In genomic region chr17:17373550-17373917, GRCm38 (mm10) we compare ENCODE assay signal across 7 mouse cellular contexts. TPM values are rescaled to one million over a fixed set of nuclear protein-coding genes. Genes with fewer than 3 reads are reported as not detected.
DNase-seq lines count a peak whose midpoint lies in the region; ATAC-seq lines count a peak whose summit lies in the region.

No protein-coding gene starts in this region.

- H3K4me2 ChIP-seq in limb, embryonic 13.5 days (replicated peaks) = peak overlapping the region; percentile 79
- peak overlapping the region; percentile 67 for H3K4me2 ChIP-seq in stomach, embryonic 15.5 days

- no peak for DNase-seq in left cerebral cortex, adult 8-10 months (ENCODE audit: low spot score in 2 of 2)
- DNase-seq in urinary bladder, postnatal 36 days (ENCODE audit: low spot score in 2 of 2) = no peak

- ATAC-seq in megakaryocyte, adult 5-6 weeks (ENCODE audit: poor library complexity, severe bottlenecking) = no peak
- peak; percentile 23 for ATAC-seq in erythroid progenitor cell, adult 5-6 weeks (replicated peaks; ENCODE audit: low FRiP score, poor library complexity, severe bottlenecking)
- 0 out of 2 replicates have a peak, but pooled peaks have one; percentile 2 for ATAC-seq in limb, embryonic 13.5 days (ENCODE audit: low FRiP score, low read depth)
- ATAC-seq in stomach, embryonic 15.5 days (ENCODE audit: insufficient read depth, low FRiP score, low read depth) = no peak

- peaks cover 15% of the 10 kb centered on the region for H3K36me3 ChIP-seq in megakaryocyte, embryonic 14.5 days (replicated peaks; ENCODE audit: low read length)
- peaks cover 12% of the 10 kb centered on the region for H3K36me3 ChIP-seq in limb, embryonic 13.5 days
- H3K36me3 ChIP-seq in stomach, embryonic 15.5 days = peaks cover 3% of the 10 kb centered on the region; the same call in 1 of the 2 replicates

- H3K27me3 ChIP-seq in megakaryocyte, embryonic 14.5 days (replicated peaks) = no peaks in the 10 kb centered on the region
- no peaks in the 10 kb centered on the region for H3K27me3 ChIP-seq in limb, embryonic 13.5 days
- H3K27me3 ChIP-seq in stomach, embryonic 15.5 days (replicated peaks) = no peaks in the 10 kb centered on the region

- H3K4me3 ChIP-seq in megakaryocyte, embryonic 14.5 days (replicated peaks) = peak overlapping the region; percentile 99
- H3K4me3 ChIP-seq in limb, embryonic 13.5 days = peak overlapping the region; percentile 75
- H3K4me3 ChIP-seq in stomach, embryonic 15.5 days (replicated peaks) = peak overlapping the region; percentile 81

- no peaks in the 10 kb centered on the region for H3K9me3 ChIP-seq in megakaryocyte, embryonic 14.5 days
- no peaks in the 10 kb centered on the region for H3K9me3 ChIP-seq in limb, embryonic 13.5 days
- H3K9me3 ChIP-seq in stomach, embryonic 15.5 days = no peaks in the 10 kb centered on the region

- H3K9ac ChIP-seq in limb, embryonic 13.5 days = peak overlapping the region; percentile 86
- peak overlapping the region; percentile 51 for H3K9ac ChIP-seq in stomach, embryonic 15.5 days

- WGBS in limb, embryonic 13.5 days = 8% methylated on average over 6 of the region's 6 CpGs
- 2% methylated on average over 6 of the region's 6 CpGs for WGBS in stomach, embryonic 15.5 days

- H3K27ac ChIP-seq in limb, embryonic 13.5 days = peak overlapping the region; percentile 91
- peak overlapping the region; percentile 89 for H3K27ac ChIP-seq in stomach, embryonic 15.5 days

- H3K4me1 ChIP-seq in megakaryocyte, embryonic 14.5 days = peaks cover 31% of the 10 kb centered on the region
- H3K4me1 ChIP-seq in limb, embryonic 13.5 days = peaks cover 11% of the 10 kb centered on the region
- H3K4me1 ChIP-seq in stomach, embryonic 15.5 days = 0 out of 2 replicates have a peak, but pooled peaks cover 4% of the 10 kb centered on the region

RNA-seq across cellular contexts. Expression of gene Riok2, which starts 0.6 kb away (rescaled TPM):
- 6.4 and 6.6 TPM in 2 replicates for polyA plus RNA-seq in megakaryocyte, embryonic 14.5 days (2012; ENCODE audit: insufficient read depth, low replicate concordance)
- 28.0 and 29.2 TPM in 2 replicates for total RNA-seq in megakaryocyte, adult 5-6 weeks (2015)
- total RNA-seq in megakaryocyte, adult 5-6 weeks (2017) = 33.7 and 40.5 TPM in 2 replicates
- total RNA-seq in erythroid progenitor cell, adult 5-6 weeks (2015; ENCODE audit: low replicate concordance) = 1.7 and 8.6 TPM in 2 replicates
- total RNA-seq in erythroid progenitor cell, adult 5-6 weeks (2017; ENCODE audit: low replicate concordance) = 10.8 and 13.2 TPM in 2 replicates
- polyA plus RNA-seq in limb, embryonic 13.5 days (2015; fragmentation: Nextera tagmentation; extraction: Ambion mirVana) = 28.8 and 29.5 TPM in 2 replicates
- polyA plus RNA-seq in stomach, embryonic 15.5 days (2015; fragmentation: Nextera tagmentation; extraction: Ambion mirVana) = 24.1 and 27.6 TPM in 2 replicates
- 10 to 100 TPM; 20.2 to 22.3 (median 21.6) TPM for total RNA-seq in left cerebral cortex, adult 8-10 months (2022)

RNA-seq across cellular contexts. Expression of gene Lix1, which starts 28.9 kb away (rescaled TPM):
- not detected in 2 replicates for polyA plus RNA-seq in megakaryocyte, embryonic 14.5 days (2012; ENCODE audit: insufficient read depth, low replicate concordance)
- not detected in 2 replicates for total RNA-seq in megakaryocyte, adult 5-6 weeks (2015)
- total RNA-seq in megakaryocyte, adult 5-6 weeks (2017) = not detected in 2 replicates
- not detected in 2 replicates for total RNA-seq in erythroid progenitor cell, adult 5-6 weeks (2015; ENCODE audit: low replicate concordance)
- not detected in 2 replicates for total RNA-seq in erythroid progenitor cell, adult 5-6 weeks (2017; ENCODE audit: low replicate concordance)
- polyA plus RNA-seq in limb, embryonic 13.5 days (2015; fragmentation: Nextera tagmentation; extraction: Ambion mirVana) = 17.2 and 17.9 TPM in 2 replicates
- 5.1 and 5.4 TPM in 2 replicates for polyA plus RNA-seq in stomach, embryonic 15.5 days (2015; fragmentation: Nextera tagmentation; extraction: Ambion mirVana)
- 10 to 100 TPM; 58.1 to 64.1 (median 62.4) TPM for total RNA-seq in left cerebral cortex, adult 8-10 months (2022)

Comparison
In these comparisons a context has a peak if more than half of its experiments do, and no peak if none do; other contexts are left out.
1. ATAC-seq: peak in erythroid progenitor cell, adult 5-6 weeks (single experiment) and limb, embryonic 13.5 days (single experiment); none in megakaryocyte, adult 5-6 weeks (single experiment) and stomach, embryonic 15.5 days (single experiment).
2. RNA of gene Lix1, which starts 28.9 kb away (total RNA-seq): 58.1 to 64.1 TPM in left cerebral cortex, adult 8-10 months; not detected in megakaryocyte, adult 5-6 weeks and not detected in erythroid progenitor cell, adult 5-6 weeks; every median in the first group is over 10 times any median in the second.
3. Peak in every context shown above with its lines, with median percentiles within 50 percentile points of each other: H3K4me3 ChIP-seq.